Mouse (Mus musculus) hindbrain, embryonic 13.5 days (tissue): ENCODE data around the gene Ctla2b. TPM values are rescaled to one million over a fixed set of nuclear protein-coding genes. Genes with fewer than 3 reads are reported as not detected.

Experiments
- polyA plus RNA-seq: library from polyadenylated mRNA; unstranded; fragments of >200 nt; fragmentation: Nextera tagmentation; extraction: Ambion mirVana; gene quantifications from 2 replicates; pipeline ENCODE4 v1.2.1, GENCODE M21; 2015

Ctla2b gene
- polyA plus RNA-seq, 1 experiment from 2014 or later = 2.5 TPM

Other genes starting within 250 kb of the Ctla2b start
- gene BC051665, start 111.1 kb downstream of the Ctla2b start, polyA plus RNA-seq = not detected in 2 replicates
- gene Ctsll3, start 94.6 kb downstream of the Ctla2b start, polyA plus RNA-seq = not detected in 2 replicates
- gene 4930486L24Rik, start 33.0 kb downstream of the Ctla2b start, polyA plus RNA-seq = not detected in 2 replicates
- gene Gm49392, start 553 bp downstream of the Ctla2b start, polyA plus RNA-seq = 0.18 and 0.39 TPM in 2 replicates
- not detected in 2 replicates for gene Tpbpb, start 7.4 kb upstream of the Ctla2b start, polyA plus RNA-seq
- not detected in 2 replicates for gene Gm49393, start 38.1 kb upstream of the Ctla2b start, polyA plus RNA-seq
- 0.28 and 1.1 TPM in 2 replicates for gene Gm49391, start 39.1 kb upstream of the Ctla2b start, polyA plus RNA-seq
- 14.1 and 17.5 TPM in 2 replicates for gene Ctla2a, start 39.2 kb upstream of the Ctla2b start, polyA plus RNA-seq
- gene Tpbpa, start 44.5 kb upstream of the Ctla2b start, polyA plus RNA-seq = not detected in 2 replicates
- not detected in 2 replicates for gene Ctsj, start 108.5 kb upstream of the Ctla2b start, polyA plus RNA-seq
- gene Ctsq, start 143.2 kb upstream of the Ctla2b start, polyA plus RNA-seq = not detected in 2 replicates